Mouse (Mus musculus) MEL (cell line): ENCODE data around the gene Lipi. TPM values are rescaled to one million over a fixed set of nuclear protein-coding genes. Genes with fewer than 3 reads are reported as not detected.

Experiments used
- DNase-seq: peaks from one replicate; pipeline ENCODE4 v3.0.0; 2011; ENCODE audit warnings: low read depth, low spot score
- H3K27ac ChIP-seq: 2 replicates; pipeline ENCODE4 v1.5.1; 2012; ENCODE audit warnings: low read depth, mild to moderate bottlenecking, control low read depth, low read length, moderate library complexity; ENCODE audit not compliant: control insufficient read depth
- H3K27me3 ChIP-seq, 2 experiments: fragments of 150-350 bp in 1 of 2; sonication (generic) in 1 of 2; 2 replicates each; pipeline ENCODE4 v1.6.1; 2012; ENCODE audit warnings: low read length in 2 of 2, mild to moderate bottlenecking in 2 of 2, improper control_type of control experiment in 1 of 2, moderate library complexity in 1 of 2; ENCODE audit not compliant: insufficient read depth in 2 of 2, control insufficient read depth in 1 of 2
- H3K36me3 ChIP-seq, 2 experiments: 2 replicates each; pipeline ENCODE4 v1.6.1; 2012 to 2014; ENCODE audit warnings: low read length in 2 of 2, improper control_type of control experiment in 1 of 2, inconsistent platforms in 1 of 2, mild to moderate bottlenecking in 1 of 2; ENCODE audit not compliant: insufficient read depth in 2 of 2, control insufficient read depth in 1 of 2
- H3K4me1 ChIP-seq, 2 experiments: fragments of 150-350 bp in 1 of 2; sonication (generic) in 1 of 2; 2 replicates each; pipeline ENCODE4 v1.6.1; 2012; ENCODE audit warnings: low read length in 2 of 2, improper control_type of control experiment in 1 of 2, mild to moderate bottlenecking in 1 of 2; ENCODE audit not compliant: insufficient read depth in 2 of 2, control insufficient read depth in 1 of 2
- H3K4me3 ChIP-seq, 2 experiments: fragments of 150-350 bp in 1 of 2; sonication (generic) in 1 of 2; 2 replicates each; pipeline ENCODE4 v1.5.1; 2012; ENCODE audit warnings: low read depth in 2 of 2, low read length in 2 of 2, mild to moderate bottlenecking in 2 of 2, moderate library complexity in 2 of 2, control low read depth in 1 of 2, improper control_type of control experiment in 1 of 2; ENCODE audit not compliant: control insufficient read depth in 1 of 2, insufficient read depth in 1 of 2
- H3K79me2 ChIP-seq: 2 replicates; pipeline ENCODE4 v1.6.1; 2012; ENCODE audit warnings: mild to moderate bottlenecking, low read length, moderate library complexity; ENCODE audit not compliant: control insufficient read depth, poor library complexity, insufficient read depth
- H3K9ac ChIP-seq: 2 replicates; pipeline ENCODE4 v1.6.1; 2012; ENCODE audit warnings: low read depth, mild to moderate bottlenecking, control low read depth, low read length, moderate library complexity; ENCODE audit not compliant: control insufficient read depth, poor library complexity, severe bottlenecking
- H3K9me3 ChIP-seq: fragments of 150-350 bp; sonication (generic); replicated peaks from 2 replicates; pipeline ENCODE4 v1.6.1; 2012; ENCODE audit warnings: mild to moderate bottlenecking, low read length, improper control_type of control experiment, moderate library complexity; ENCODE audit not compliant: insufficient read depth
- BHLHE40 ChIP-seq: IDR thresholded peaks from 2 replicates; pipeline ENCODE4 v1.6.1; 2012; ENCODE audit warnings: low read depth, mild to moderate bottlenecking, inconsistent platforms, low read length, improper control_type of control experiment, borderline replicate concordance
- CTCF ChIP-seq, 3 experiments: IDR thresholded peaks in 2 of 3; conservative IDR thresholded peaks in 1 of 3; 2 replicates each; pipeline ENCODE4 v1.5.1; 2011 to 2012; ENCODE audit warnings: low read length in 3 of 3, low read depth in 2 of 3, mild to moderate bottlenecking in 2 of 3, improper control_type of control experiment in 1 of 3, inconsistent platforms in 1 of 3, mixed read lengths in 1 of 3, moderate library complexity in 1 of 3; ENCODE audit not compliant: control insufficient read depth in 1 of 3, insufficient read depth in 1 of 3, poor library complexity in 1 of 3, severe bottlenecking in 1 of 3
- E2F4 ChIP-seq: IDR thresholded peaks from 2 replicates; pipeline ENCODE4 v1.6.1; 2011; ENCODE audit warnings: low read depth, low read length, improper control_type of control experiment, borderline replicate concordance
- ELF1 ChIP-seq: IDR thresholded peaks from 2 replicates; pipeline ENCODE4 v1.6.1; 2014; ENCODE audit warnings: low read depth, mild to moderate bottlenecking, inconsistent platforms, low read length, improper control_type of control experiment, moderate library complexity
- GABPA ChIP-seq: IDR thresholded peaks from 2 replicates; pipeline ENCODE4 v1.6.1; 2012; ENCODE audit warnings: low read depth, mild to moderate bottlenecking, inconsistent platforms, low read length, improper control_type of control experiment, moderate library complexity
- HCFC1 ChIP-seq: IDR thresholded peaks from 2 replicates; pipeline ENCODE4 v1.6.1; 2012; ENCODE audit warnings: low read depth, mild to moderate bottlenecking, inconsistent platforms, low read length, improper control_type of control experiment, moderate library complexity
- JUND ChIP-seq: IDR thresholded peaks from 2 replicates; pipeline ENCODE4 v1.6.1; 2011; ENCODE audit warnings: low read depth, mild to moderate bottlenecking, improper control_type of control experiment, low read length
- MAX ChIP-seq: IDR thresholded peaks from 2 replicates; pipeline ENCODE4 v1.6.1; 2011; ENCODE audit warnings: low read length, improper control_type of control experiment
- MAZ ChIP-seq: IDR thresholded peaks from 2 replicates; pipeline ENCODE4 v1.6.1; 2012; ENCODE audit warnings: low read depth, mild to moderate bottlenecking, inconsistent platforms, low read length, improper control_type of control experiment
- MEF2A ChIP-seq: IDR thresholded peaks from 2 replicates; pipeline ENCODE4 v1.6.1; 2014; ENCODE audit warnings: low read depth, mild to moderate bottlenecking, inconsistent platforms, low read length, improper control_type of control experiment; ENCODE audit not compliant: poor library complexity, insufficient replicate concordance, severe bottlenecking; ENCODE audit errors: extremely low read depth
- MXI1 ChIP-seq: IDR thresholded peaks from 2 replicates; pipeline ENCODE4 v1.6.1; 2011; ENCODE audit warnings: mild to moderate bottlenecking, low read depth, low read length, improper control_type of control experiment
- NELFE ChIP-seq: IDR thresholded peaks from 2 replicates; pipeline ENCODE4 v1.6.1; 2011; ENCODE audit warnings: low read depth, low read length, improper control_type of control experiment
- POLR2A ChIP-seq, 2 experiments: IDR thresholded peaks; 2 replicates each; pipeline ENCODE4 v1.6.1; 2011 to 2012; ENCODE audit warnings: low read length in 2 of 2, mild to moderate bottlenecking in 2 of 2, control low read depth in 1 of 2, improper control_type of control experiment in 1 of 2, low read depth in 1 of 2, moderate library complexity in 1 of 2; ENCODE audit not compliant: control insufficient read depth in 1 of 2, insufficient read depth in 1 of 2, poor library complexity in 1 of 2
- RAD21 ChIP-seq: IDR thresholded peaks from 2 replicates; pipeline ENCODE4 v1.6.1; 2011; ENCODE audit warnings: mild to moderate bottlenecking, low read depth, low read length, improper control_type of control experiment
- RCOR1 ChIP-seq: IDR thresholded peaks from 2 replicates; pipeline ENCODE4 v1.6.1; 2012; ENCODE audit warnings: low read depth, mild to moderate bottlenecking, inconsistent platforms, low read length, improper control_type of control experiment
- TAL1 ChIP-seq: IDR thresholded peaks from 2 replicates; pipeline ENCODE4 v1.6.1; 2012; ENCODE audit warnings: mild to moderate bottlenecking, inconsistent platforms, low read length, moderate library complexity, mixed read lengths
- TBP ChIP-seq: IDR thresholded peaks from 2 replicates; pipeline ENCODE4 v1.8.0; 2011; ENCODE audit warnings: low read depth, low read length, improper control_type of control experiment
- TCF12 ChIP-seq: IDR thresholded peaks from 2 replicates; pipeline ENCODE4 v1.6.1; 2014; ENCODE audit warnings: low read depth, mild to moderate bottlenecking, inconsistent platforms, low read length, improper control_type of control experiment, moderate library complexity
- UBTF ChIP-seq: IDR thresholded peaks from 2 replicates; pipeline ENCODE4 v1.6.1; 2012; ENCODE audit warnings: low read depth, mild to moderate bottlenecking, inconsistent platforms, low read length, improper control_type of control experiment, moderate library complexity, borderline replicate concordance; ENCODE audit not compliant: insufficient read depth
- USF2 ChIP-seq, 2 experiments: IDR thresholded peaks; 2 replicates each; pipeline ENCODE4 v1.6.1; 2011 to 2012; ENCODE audit warnings: improper control_type of control experiment in 2 of 2, low read length in 2 of 2, borderline replicate concordance in 1 of 2, inconsistent platforms in 1 of 2, low read depth in 1 of 2, mild to moderate bottlenecking in 1 of 2; ENCODE audit not compliant: insufficient read depth in 1 of 2
- ZKSCAN1 ChIP-seq: IDR thresholded peaks from 2 replicates; pipeline ENCODE4 v1.6.1; 2012; ENCODE audit warnings: low read depth, mild to moderate bottlenecking, inconsistent platforms, low read length, improper control_type of control experiment, moderate library complexity
- ZMIZ1 ChIP-seq: IDR thresholded peaks from 2 replicates; pipeline ENCODE4 v1.6.1; 2012; ENCODE audit warnings: low read depth, mild to moderate bottlenecking, inconsistent platforms, low read length, improper control_type of control experiment, moderate library complexity
- ZNF384 ChIP-seq: IDR thresholded peaks from 2 replicates; pipeline ENCODE4 v1.6.1; 2012; ENCODE audit warnings: low read depth, mild to moderate bottlenecking, inconsistent platforms, low read length, improper control_type of control experiment
- polyA plus RNA-seq, 2 experiments: library from polyadenylated mRNA; stranded (reverse) in 1 of 2; unstranded in 1 of 2; fragments of >175 nt in 1 of 2; fragments of >200 nt in 1 of 2; gene quantifications; 2 replicates each; pipeline versions ENCODE4 v1.2.1 to v1.2.4; 2012; ENCODE audit warnings: low replicate concordance in 2 of 2, low read depth in 1 of 2; ENCODE audit not compliant: insufficient read length in 2 of 2, insufficient read depth in 1 of 2, missing spikeins in 1 of 2
- total RNA-seq: library from RNA; depleted of rRNA; stranded (reverse); fragments of 300-350 nt; gene quantifications from 2 replicates; pipeline ENCODE4 v1.2.3, GENCODE M21; 2012

Gene Lipi
- total and polyA plus RNA-seq, 3 experiments = not detected

GRCm38 (mm10) chr16:75545310-75545709, 40.6 kb downstream of the Lipi start:
- H3K4me3 ChIP-seq = no peak overlapping the region
- no peak for DNase-seq
- H3K79me2 ChIP-seq = no peaks in the 10 kb centered on the region
- no peak overlapping the region for H3K9ac ChIP-seq
- no peaks in the 10 kb centered on the region for H3K36me3 ChIP-seq
- no peaks in the 10 kb centered on the region for H3K4me1 ChIP-seq
- no peaks in the 10 kb centered on the region for H3K9me3 ChIP-seq
- no peak overlapping the region for H3K27ac ChIP-seq
- TF ChIP-seq ZKSCAN1 (no peak), HCFC1 (no peak), USF2 (IDR thresholded peaks at IDR 0.05; ENCODE audit: borderline replicate concordance in 1 of 2, insufficient read depth in 1 of 2, low read depth in 1 of 2, low read length in 2 of 2) (no peak), TAL1 (no peak), MEF2A (no peak), ZMIZ1 (no peak), POLR2A (IDR thresholded peaks at IDR 0.05; ENCODE audit: control insufficient read depth in 1 of 2, insufficient read depth in 1 of 2, low read depth in 1 of 2, low read length in 2 of 2, poor library complexity in 1 of 2) (no peak), ELF1 (no peak), CTCF (IDR thresholded peaks at IDR 0.05 in 2 of 3, conservative IDR thresholded peaks at IDR 0.05 in 1 of 3; ENCODE audit: control insufficient read depth in 1 of 3, insufficient read depth in 1 of 3, low read depth in 2 of 3, low read length in 3 of 3, poor library complexity in 1 of 3, severe bottlenecking in 1 of 3) (no peak)
- H3K27me3 ChIP-seq = peaks cover 0 to 2% of the 10 kb centered on the region in 2 experiments; a peak in 1 of 4 replicates

- no peaks in the 10 kb centered on the region for H3K27me3 ChIP-seq
- no peak overlapping the region for H3K27ac ChIP-seq
- no peak for TF ChIP-seq TAL1
- TF ChIP-seq E2F4 = no peak
- no peak for TF ChIP-seq RAD21
- TF ChIP-seq TCF12 = no peak
- no peak for TF ChIP-seq MXI1
- no peak for TF ChIP-seq RCOR1
- no peak for TF ChIP-seq ZNF384
- TF ChIP-seq USF2 (IDR thresholded peaks at IDR 0.05; ENCODE audit: borderline replicate concordance in 1 of 2, insufficient read depth in 1 of 2, low read depth in 1 of 2, low read length in 2 of 2) = no peak
- no peak for TF ChIP-seq JUND
- TF ChIP-seq TBP = no peak
- TF ChIP-seq GABPA = no peak
- TF ChIP-seq MAX = no peak
- no peak for TF ChIP-seq MAZ
- TF ChIP-seq UBTF = no peak
- no peak for TF ChIP-seq MEF2A
- TF ChIP-seq NELFE = no peak
- TF ChIP-seq BHLHE40 = no peak
- H3K79me2 ChIP-seq = no peaks in the 10 kb centered on the region
- no peak overlapping the region for H3K9ac ChIP-seq
- no peaks in the 10 kb centered on the region for H3K9me3 ChIP-seq
- H3K4me1 ChIP-seq = no peaks in the 10 kb centered on the region
- H3K4me3 ChIP-seq = no peak overlapping the region
- no peaks in the 10 kb centered on the region for H3K36me3 ChIP-seq
- no peak for DNase-seq
Observed at GRCm38 (mm10) chr16:75537784-75538565, 47.9 kb downstream of the Lipi start.
